Mouse (Mus musculus): ENCODE results near the gene Ell2.

The Ell2 gene

GRCm38 (mm10) chr13:75807969-75808368, 101.4 kb downstream of the Ell2 start:
- no peak for DNase-seq (ENCODE audit: extremely low read depth, low read depth)

- DNase-seq (ENCODE audit: extremely low read depth, low read depth): no peak
Observed at GRCm38 (mm10) chr13:75809957-75810356, 103.4 kb downstream of the Ell2 start.

- peak; percentile 89 for DNase-seq (ENCODE audit: extremely low read depth, low read depth)
Observed at GRCm38 (mm10) chr13:75817183-75817582, 110.6 kb downstream of the Ell2 start.

GRCm38 (mm10) chr13:75818486-75818885, 111.9 kb downstream of the Ell2 start:
- DNase-seq (ENCODE audit: extremely low read depth, low read depth): no peak

GRCm38 (mm10) chr13:75818945-75819706, 112.6 kb downstream of the Ell2 start:
- no peak for DNase-seq (ENCODE audit: extremely low read depth, low read depth)

- DNase-seq (ENCODE audit: extremely low read depth, low read depth): no peak
Observed at GRCm38 (mm10) chr13:75819898-75820297, 113.3 kb downstream of the Ell2 start.
